Mouse (Mus musculus): ENCODE measurements around the gene Tmem147.
"Not testable (repeated sequence)": the region's sequence is repeated elsewhere in the genome, so short reads cannot be mapped to it uniquely, and the experiment has no call there.

Gene Tmem147

DNA sequence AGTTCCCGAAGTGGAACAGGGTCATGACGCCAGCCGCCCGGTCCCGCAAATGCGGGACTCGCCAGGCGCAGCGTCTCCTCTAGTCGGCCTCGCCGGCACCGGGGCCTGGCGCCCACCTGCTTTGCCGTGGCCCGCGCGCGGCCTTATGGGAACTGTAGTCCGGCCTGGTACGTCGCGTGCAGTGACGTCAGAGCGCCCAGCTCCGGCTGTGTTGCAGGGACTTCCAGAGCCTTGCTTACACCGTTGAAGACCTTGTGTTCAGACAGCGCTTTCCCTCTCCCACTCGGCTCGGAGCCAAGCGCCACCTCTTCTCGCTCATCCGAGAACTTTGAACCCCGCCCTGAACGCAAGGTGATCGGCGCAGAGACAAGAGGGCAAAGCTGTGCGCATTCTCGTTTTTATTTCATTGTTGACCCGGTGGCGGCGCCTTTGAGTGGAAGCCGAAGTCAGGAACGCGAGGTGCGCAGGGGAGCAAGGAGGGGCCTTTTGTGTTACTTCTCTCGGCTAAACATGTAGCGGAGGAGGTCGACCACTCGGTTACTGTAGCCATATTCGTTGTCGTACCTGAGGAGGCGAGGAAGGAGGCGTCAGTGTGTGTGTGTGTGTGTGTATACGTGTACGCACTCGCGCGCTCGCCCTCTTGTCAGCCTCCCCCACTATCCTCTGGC, at the start of gene Tmem147:
Gene Tmem147, minus strand, starts transcription at position 145 of the 668 bp plus-strand sequence.
- peak; percentile 92 for DNase-seq (ENCODE audit: low read depth)

GRCm38 (mm10) chr7:30777911-30778310, 48.6 kb upstream of the Tmem147 start:
- DNase-seq (ENCODE audit: low read depth) = no peak

- no peak for DNase-seq (ENCODE audit: low read depth)
Measured at GRCm38 (mm10) chr7:30777081-30777579, 47.8 kb upstream of the Tmem147 start.

GRCm38 (mm10) chr7:30776104-30776503, 46.8 kb upstream of the Tmem147 start:
- no peak for DNase-seq (ENCODE audit: low read depth)

DNA sequence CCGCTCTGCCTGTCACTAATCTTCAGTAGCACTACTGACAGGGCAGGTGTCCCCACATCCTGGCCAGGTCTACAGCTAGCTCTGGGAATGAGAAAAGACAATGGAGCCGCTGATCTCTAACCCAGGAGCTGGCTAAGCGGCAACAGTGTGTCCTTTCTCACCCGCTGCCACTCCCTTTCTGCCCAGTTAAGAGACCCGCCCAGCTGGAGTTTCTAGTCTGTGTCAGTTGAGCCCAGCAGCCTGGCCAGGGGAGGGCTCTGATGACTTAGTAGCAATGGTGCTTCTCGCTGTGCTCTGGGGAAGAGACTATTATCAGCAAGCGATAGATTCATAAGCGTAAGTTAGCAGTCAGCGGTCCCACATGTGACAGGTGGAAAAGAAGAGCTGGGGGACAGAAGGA, 39.9 kb upstream of the Tmem147 start:
- DNase-seq (ENCODE audit: low read depth) = no peak

- no peak for DNase-seq (ENCODE audit: low read depth)
Measured at GRCm38 (mm10) chr7:30766408-30766807, 37.1 kb upstream of the Tmem147 start.

- DNase-seq (ENCODE audit: low read depth) = no peak
Measured at GRCm38 (mm10) chr7:30765173-30765572, 35.8 kb upstream of the Tmem147 start.

GRCm38 (mm10) chr7:30763456-30763855, 34.1 kb upstream of the Tmem147 start, which contains the start of gene Dmkn:
Dmkn (plus strand) TSS chr7:30763756.
- no peak for DNase-seq (ENCODE audit: low read depth)

DNA sequence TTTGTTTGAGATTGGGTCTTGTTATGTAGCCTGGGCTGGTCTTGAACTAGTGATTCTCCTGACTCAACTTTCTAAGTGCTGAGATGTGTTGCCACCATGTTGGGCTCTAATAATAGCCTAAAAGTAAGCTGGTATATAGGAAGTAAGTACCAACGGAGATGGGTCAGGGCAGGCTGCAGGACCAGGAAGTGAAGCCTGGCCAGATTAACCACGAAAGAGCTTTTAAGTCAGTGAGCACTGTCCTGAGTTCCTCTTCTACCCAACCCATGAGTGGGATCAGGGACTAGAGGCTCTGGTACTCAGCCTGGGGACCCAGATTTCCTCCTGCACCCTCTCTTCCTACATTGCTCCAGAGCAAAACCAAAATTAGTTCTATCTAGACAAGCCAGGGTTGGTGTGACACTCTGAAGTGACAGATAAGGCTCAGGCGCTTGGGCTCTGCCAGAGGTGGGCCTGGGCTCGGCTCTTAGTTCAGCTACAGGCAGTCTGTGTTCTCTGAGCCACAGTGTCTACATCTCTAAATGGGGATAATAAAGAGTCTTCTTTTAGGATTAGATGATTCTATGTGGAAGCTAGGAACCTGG, 32.5 kb upstream of the Tmem147 start:
- DNase-seq (ENCODE audit: low read depth) = no peak

DNA sequence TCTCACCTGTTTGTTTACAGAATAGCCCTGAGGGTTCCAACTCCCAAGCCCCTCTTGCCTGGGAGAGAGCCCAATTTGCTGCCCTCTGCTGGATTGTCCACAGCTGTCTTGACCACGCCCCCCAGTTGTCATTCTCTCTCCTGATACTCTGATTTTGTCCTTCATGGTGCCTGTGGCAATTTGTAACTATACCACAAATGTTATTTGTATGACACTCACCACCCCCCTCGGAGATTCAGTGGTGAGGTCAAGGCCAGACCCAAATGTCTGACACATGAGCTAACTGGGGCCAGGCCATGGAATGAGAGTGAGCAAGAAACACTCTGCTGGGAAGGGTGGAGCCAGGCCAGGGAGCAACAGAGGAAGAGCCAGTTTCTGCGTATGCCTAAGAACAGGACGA, 29.5 kb upstream of the Tmem147 start:
- no peak for DNase-seq (ENCODE audit: low read depth)

GRCm38 (mm10) chr7:30757001-30757400, 27.7 kb upstream of the Tmem147 start:
- no peak for DNase-seq (ENCODE audit: low read depth)

DNA sequence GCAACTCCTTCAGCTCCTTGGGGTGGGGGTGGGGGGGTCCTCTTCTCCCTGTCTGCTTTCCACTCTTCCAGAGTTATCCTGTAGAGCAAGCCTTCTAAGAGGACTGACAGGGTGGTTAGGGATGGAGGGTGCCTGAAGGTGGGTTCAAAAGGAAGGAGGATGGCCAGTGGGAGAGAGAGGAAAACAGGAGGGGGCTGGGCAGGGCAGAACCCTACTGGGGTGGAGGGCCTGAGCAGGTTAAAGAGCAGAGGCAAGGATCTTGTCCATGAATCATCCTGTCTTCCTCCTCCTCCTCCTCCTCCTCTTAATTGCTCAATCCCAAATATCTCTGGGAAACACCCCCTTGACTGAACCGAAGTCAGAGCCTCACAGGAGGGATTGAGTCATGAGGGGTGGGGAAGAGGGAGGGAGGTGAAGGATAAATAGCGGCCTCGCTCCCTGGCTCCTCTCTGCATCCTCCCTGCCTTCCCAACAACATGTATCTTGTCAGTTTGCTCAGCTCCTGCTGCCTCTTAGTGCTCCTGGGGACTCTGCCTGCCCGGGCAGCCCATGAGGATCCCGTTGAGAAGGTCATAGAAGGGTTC, 21.8 kb upstream of the Tmem147 start, which contains the start of gene Sbsn:
Gene Sbsn, plus strand, starts transcription at position 386 of the 584 bp plus-strand sequence.
- no peak for DNase-seq (ENCODE audit: low read depth)

DNA sequence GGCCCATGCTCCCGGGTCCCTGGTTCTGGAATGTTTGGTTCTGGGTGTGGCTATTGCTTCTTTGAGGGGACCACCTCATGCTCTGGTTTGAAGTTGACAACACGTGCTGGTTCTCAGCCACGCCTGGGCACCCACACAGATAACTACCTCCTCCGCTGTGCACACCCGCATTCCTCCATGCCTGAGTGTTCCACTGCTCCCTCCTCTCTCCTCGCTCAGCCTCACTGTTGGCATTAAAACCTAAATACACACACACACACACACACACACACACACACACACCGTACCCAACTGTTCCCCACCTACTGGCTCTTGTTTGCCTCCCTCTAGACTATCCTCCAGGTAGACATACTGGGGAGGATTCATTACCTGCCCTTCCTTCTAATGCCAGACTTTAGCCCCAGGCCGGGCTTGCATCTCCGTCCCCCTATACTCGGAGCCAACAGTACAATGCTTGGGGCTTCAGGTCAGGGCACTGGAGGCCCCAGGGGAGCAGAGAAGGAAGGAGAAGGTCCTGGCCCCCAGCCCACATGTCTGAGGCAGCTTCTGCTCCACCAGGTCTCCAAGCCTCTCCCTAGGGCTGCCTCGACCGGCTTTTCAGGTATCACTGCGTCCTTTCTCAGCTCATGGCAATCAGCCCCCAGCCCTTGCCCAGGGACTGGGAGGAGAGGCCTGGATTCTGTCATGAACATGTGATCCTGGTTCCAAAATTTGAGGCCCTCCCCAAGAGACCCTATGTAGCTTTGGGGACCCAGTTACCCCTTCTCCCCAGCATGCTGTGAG, 20.7 kb upstream of the Tmem147 start:
- DNase-seq (ENCODE audit: low read depth) = no peak

DNA sequence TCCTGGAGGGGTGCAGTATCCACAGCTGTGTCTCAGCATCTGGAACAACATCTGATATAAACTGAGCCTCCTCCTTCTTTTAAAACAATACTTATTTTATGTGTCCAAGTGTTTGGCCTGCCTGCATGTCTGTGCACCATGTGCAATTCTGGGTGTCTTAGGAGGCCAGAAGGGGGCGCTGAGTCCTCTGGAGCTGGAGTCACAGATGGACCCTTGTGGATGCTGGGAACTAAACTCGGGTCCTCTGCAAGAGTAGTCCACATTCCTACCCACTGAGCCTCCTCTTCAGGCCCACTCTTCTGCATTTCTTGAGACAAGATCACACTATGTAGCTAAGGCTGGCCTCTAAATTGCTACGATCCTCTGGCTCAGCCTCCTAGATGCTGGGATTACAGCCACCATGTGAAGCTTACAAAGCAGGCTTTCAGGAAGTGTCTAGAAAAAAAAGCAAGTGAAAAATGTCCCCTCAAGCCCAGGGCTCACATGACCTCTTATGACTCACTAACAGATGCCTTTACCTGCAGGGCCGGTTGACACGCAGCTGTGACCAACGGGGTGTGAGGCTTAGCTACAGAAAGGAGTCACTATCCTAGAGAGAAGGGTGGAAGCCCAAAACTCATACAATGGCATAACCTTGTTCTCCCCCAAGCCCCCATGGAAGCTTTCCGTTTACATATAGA, 18.3 kb upstream of the Tmem147 start:
- DNase-seq (ENCODE audit: low read depth) = no peak

GRCm38 (mm10) chr7:30744022-30744598, 14.8 kb upstream of the Tmem147 start:
- no peak for DNase-seq (ENCODE audit: low read depth)

DNA sequence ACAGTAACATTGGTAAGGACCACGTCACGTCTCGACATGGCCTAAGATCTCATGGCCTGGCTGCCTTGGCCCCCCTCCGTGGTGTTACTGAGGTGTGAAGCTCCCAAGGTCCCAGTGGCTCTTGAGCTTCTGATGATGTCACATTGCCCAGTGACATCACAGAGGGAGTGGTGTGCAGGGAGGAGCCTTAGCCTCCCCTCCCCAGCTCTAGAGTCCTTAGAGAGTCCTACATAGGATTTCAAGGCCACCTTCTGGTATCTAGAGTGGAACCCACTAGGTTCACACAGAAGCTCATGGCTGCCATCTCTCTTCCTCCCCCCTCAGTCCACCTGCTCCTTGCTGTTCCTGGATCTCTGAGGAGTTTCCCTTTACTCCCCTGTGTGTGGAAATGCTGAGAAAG, 14.3 kb upstream of the Tmem147 start, which contains the start of gene Gapdhs:
Gene Gapdhs, minus strand, starts transcription at position 65 of the 400 bp plus-strand sequence.
- not testable (repeated sequence) for DNase-seq (ENCODE audit: low read depth)

- not testable (repeated sequence) for DNase-seq (ENCODE audit: low read depth)
Measured at GRCm38 (mm10) chr7:30742570-30742969, 13.2 kb upstream of the Tmem147 start.

DNA sequence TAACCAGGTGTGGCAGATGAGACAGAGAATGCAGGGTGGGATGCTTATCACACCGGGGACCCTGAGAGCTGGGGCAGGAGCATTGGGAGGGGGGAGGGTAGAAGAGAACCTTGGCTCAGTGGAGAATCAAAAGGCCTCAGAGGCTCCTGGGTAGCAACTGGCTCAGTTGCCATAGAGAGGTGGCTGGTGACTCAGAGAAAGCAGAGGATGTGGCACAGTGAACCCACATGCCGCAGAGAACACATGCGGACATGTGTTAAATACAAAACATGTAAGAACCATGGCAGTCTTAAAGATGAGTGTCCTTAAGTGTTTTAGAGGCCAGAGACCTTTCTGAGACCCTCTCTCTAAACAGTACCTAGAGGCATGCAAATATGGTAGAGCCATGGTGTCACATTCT, 6.9 kb upstream of the Tmem147 start:
- DNase-seq (ENCODE audit: low read depth) = no peak

- not testable (repeated sequence) for DNase-seq (ENCODE audit: low read depth)
Measured at GRCm38 (mm10) chr7:30730064-30730722, 853 bp upstream of the Tmem147 start.

DNA sequence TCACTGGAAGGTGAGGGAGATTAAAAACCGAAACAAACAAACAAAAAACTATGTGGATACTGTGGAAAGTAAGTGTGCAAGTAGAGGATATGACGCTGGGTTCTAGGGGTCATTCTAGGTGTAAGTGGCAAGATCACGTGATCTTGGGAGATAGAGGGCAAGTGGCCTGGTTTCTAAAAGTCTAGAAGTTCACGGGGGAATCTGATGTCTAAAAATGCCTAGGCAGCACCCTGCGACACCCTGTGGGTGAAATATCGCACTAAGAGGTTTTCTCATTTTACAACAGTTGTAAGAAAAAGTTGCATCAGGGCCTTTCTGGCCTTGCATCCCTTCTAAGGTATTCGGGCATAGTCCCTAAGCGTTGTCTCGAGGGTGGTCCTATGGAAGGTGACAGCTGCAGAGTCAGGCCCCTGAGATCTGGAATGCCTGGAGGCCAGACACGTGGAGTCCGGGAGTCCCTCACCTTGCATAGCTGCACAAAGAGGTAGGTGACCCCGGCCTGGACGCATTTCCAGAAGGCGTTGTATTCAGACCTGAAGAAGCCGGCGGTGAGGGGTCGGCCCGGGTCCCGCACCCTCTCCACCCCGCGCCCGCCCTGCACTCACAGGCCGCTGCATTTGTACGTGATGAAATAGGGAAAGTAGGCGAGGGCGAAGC, 473 bp downstream of the Tmem147 start:
- peak; percentile 24 for DNase-seq (ENCODE audit: low read depth)
